Mouse (Mus musculus) thymus, adult 2 months (tissue): ENCODE measurements at regions not wholly inside any gene's neighbourhood (a gene's known extent, or its start where the extent isn't known, plus 50 kb on each side); places are given as distances from the start of the nearest gene placed in this dataset.

Experiments used
- CTCF ChIP-seq: fragments of 200-500 bp; IDR thresholded peaks from 2 replicates; pipeline ENCODE4 v1.5.1; 2012; ENCODE audit warnings: mild to moderate bottlenecking, control low read depth, low read length, moderate library complexity, borderline replicate concordance; ENCODE audit not compliant: control insufficient read depth, poor library complexity, insufficient read depth; ENCODE audit errors: extremely low read depth
- POLR2A ChIP-seq: fragments of 200-500 bp; IDR thresholded peaks from 2 replicates; pipeline ENCODE4 v1.6.1; 2012; ENCODE audit warnings: mild to moderate bottlenecking, low read length, control low read depth, moderate library complexity; ENCODE audit not compliant: control insufficient read depth, poor library complexity, insufficient read depth; ENCODE audit errors: extremely low read depth

- TF ChIP-seq CTCF = no peak
- no peak for TF ChIP-seq POLR2A
Observed at GRCm38 (mm10) chr2:105604553-105605116, 64.1 kb upstream of the Pax6 start.
